Mouse (Mus musculus): Measurements from ENCODE around the gene Rfng.

DNA sequence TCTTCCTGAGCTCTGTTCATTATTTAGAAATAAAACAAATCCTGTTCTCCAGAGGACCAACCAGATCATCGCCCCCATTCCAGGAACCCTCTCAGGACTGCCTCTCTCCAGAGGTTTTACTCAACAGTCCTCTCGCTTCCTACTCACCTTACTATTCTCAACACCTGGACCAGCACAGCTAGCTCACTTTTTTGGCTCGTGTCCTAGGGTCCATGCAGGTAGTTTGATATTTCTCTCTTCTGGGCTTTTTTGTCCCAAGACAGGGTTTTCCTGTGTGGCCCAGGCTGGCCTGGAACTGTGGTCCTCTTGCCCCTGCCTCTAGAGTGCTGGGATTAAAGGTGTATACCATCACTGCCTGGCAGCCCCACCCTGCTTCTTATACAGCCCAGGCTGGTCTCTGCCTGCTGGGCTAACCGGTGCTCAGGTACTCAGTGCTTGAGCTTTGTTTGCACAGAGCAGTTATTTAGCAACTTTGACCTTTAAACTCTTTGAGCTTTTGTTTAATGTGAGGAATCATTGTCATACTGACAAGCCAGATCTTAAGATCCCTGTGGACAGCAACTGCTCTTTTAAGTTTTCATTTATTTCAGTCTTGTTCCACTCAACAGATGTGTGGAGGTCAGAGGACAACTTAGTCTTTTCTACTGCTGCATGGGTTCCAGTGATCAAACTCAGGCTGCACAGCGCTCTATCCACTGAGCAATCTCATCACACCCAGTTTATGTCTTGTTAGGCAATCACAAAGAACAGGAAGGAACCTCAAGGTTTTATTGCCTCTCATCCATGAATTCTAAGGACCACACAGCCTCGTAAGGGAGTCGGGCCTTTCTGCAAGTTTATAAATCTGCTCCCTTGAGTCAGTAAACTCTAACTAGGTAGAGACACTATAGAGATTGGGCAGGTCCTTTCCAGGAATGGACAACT is 21.6 kb upstream of the Rfng start:
- no peak for TF ChIP-seq CTCF (conservative IDR thresholded peaks at IDR 0.05; ENCODE audit: insufficient read depth, insufficient read length, low read depth, low read length)
- no peak for TF ChIP-seq POLR2A (IDR thresholded peaks at IDR 0.05; ENCODE audit: low read depth, low read length)
